Mouse (Mus musculus) cerebellum, postnatal 4 days (tissue): ENCODE measurements around the gene Qrich1.

ENCODE experiments used
- DNase-seq, 2 experiments: peaks; one replicate each; pipeline ENCODE4 v3.0.0; 2022; ENCODE audit warnings: low spot score in 2 of 2, mixed read lengths in 1 of 2

The Qrich1 gene

GRCm38 (mm10) chr9:108492043-108492750, 24.4 kb upstream of the Qrich1 start:
- DNase-seq = no peak

- no peak for DNase-seq
Measured at GRCm38 (mm10) chr9:108493246-108493645, 23.4 kb upstream of the Qrich1 start.

GRCm38 (mm10) chr9:108494146-108494825, 22.3 kb upstream of the Qrich1 start:
- no peak for DNase-seq

- no peak for DNase-seq
Measured at GRCm38 (mm10) chr9:108494905-108495304, 21.7 kb upstream of the Qrich1 start.

- DNase-seq = no peak
Measured at GRCm38 (mm10) chr9:108499231-108499630, 17.4 kb upstream of the Qrich1 start.

GRCm38 (mm10) chr9:108499943-108500342, 16.7 kb upstream of the Qrich1 start:
- no peak for DNase-seq

- DNase-seq = no peak
Measured at GRCm38 (mm10) chr9:108506901-108507300, 9.7 kb upstream of the Qrich1 start.

- DNase-seq = peak; percentile 73 to 88
Measured at GRCm38 (mm10) chr9:108507619-108508434, 8.8 kb upstream of the Qrich1 start, which contains the start of gene Qars. TSS of gene Qars (plus strand) at chr9:108507706.

- DNase-seq = no peak
Measured at GRCm38 (mm10) chr9:108508776-108509175, 7.8 kb upstream of the Qrich1 start.

GRCm38 (mm10) chr9:108517253-108517930, 786 bp downstream of the Qrich1 start:
- peak; percentile 62 to 90 for DNase-seq

- no peak for DNase-seq
Measured at GRCm38 (mm10) chr9:108517931-108518332, 1.3 kb downstream of the Qrich1 start.

GRCm38 (mm10) chr9:108521604-108522003, 5.0 kb downstream of the Qrich1 start:
- DNase-seq = no peak

GRCm38 (mm10) chr9:108523341-108523740, 6.7 kb downstream of the Qrich1 start:
- DNase-seq = no peak

- no peak for DNase-seq
Measured at GRCm38 (mm10) chr9:108525400-108525799, 8.8 kb downstream of the Qrich1 start.

GRCm38 (mm10) chr9:108530954-108531353, 14.3 kb downstream of the Qrich1 start:
- no peak for DNase-seq

GRCm38 (mm10) chr9:108531496-108531895, 14.9 kb downstream of the Qrich1 start:
- no peak for DNase-seq

- DNase-seq = no peak
Measured at GRCm38 (mm10) chr9:108540846-108541245, 24.2 kb downstream of the Qrich1 start.

GRCm38 (mm10) chr9:108545986-108546385, 29.4 kb downstream of the Qrich1 start:
- DNase-seq = no peak

- no peak for DNase-seq
Measured at GRCm38 (mm10) chr9:108546875-108547274, 30.3 kb downstream of the Qrich1 start.

- no peak for DNase-seq
Measured at GRCm38 (mm10) chr9:108559169-108559568, 42.6 kb downstream of the Qrich1 start.

GRCm38 (mm10) chr9:108560227-108560841, 43.7 kb downstream of the Qrich1 start, which contains the start of gene Impdh2:
TSS of gene Impdh2 (plus strand) at chr9:108560286.
- peak; percentile 81 to 93 for DNase-seq
